Mouse (Mus musculus) myocyte (in vitro differentiated cells): ENCODE data around the gene Lrpap1.

Experiments
- CEBPB ChIP-seq: IDR thresholded peaks from 2 replicates; pipeline ENCODE4 v1.6.1; 2011; ENCODE audit warnings: mild to moderate bottlenecking, moderate library complexity; ENCODE audit not compliant: poor library complexity, insufficient read depth, severe bottlenecking
- E2F4 ChIP-seq: IDR thresholded peaks from one replicate; pipeline ENCODE4 v1.6.1; 2011; ENCODE audit warnings: mild to moderate bottlenecking, control low read depth, moderate library complexity; ENCODE audit not compliant: insufficient read depth
- MAX ChIP-seq: IDR thresholded peaks from one replicate; pipeline ENCODE4 v1.6.1; 2011; ENCODE audit warnings: low read depth, mild to moderate bottlenecking, control low read depth
- MYOD1 ChIP-seq, 3 experiments: IDR thresholded peaks; one replicate each; pipeline ENCODE4 v1.6.1; 2011; ENCODE audit warnings: control low read depth in 2 of 3, low read depth in 2 of 3, mild to moderate bottlenecking in 2 of 3, moderate library complexity in 1 of 3; ENCODE audit not compliant: insufficient read length in 2 of 3, control insufficient read depth in 1 of 3
- POLR2A ChIP-seq: IDR thresholded peaks from one replicate; pipeline ENCODE4 v1.6.1; 2011; ENCODE audit warnings: low read depth, mild to moderate bottlenecking, control low read depth, moderate library complexity; ENCODE audit not compliant: insufficient read length
- POLR2AphosphoS2 ChIP-seq: IDR thresholded peaks from one replicate; pipeline ENCODE4 v1.6.1; 2011; ENCODE audit warnings: low read depth, control low read depth; ENCODE audit not compliant: insufficient read length
- REST ChIP-seq: IDR thresholded peaks from one replicate; pipeline ENCODE4 v1.6.1; 2011; ENCODE audit warnings: mild to moderate bottlenecking, control low read depth, moderate library complexity; ENCODE audit not compliant: insufficient read depth, insufficient read length
- SRF ChIP-seq: IDR thresholded peaks from one replicate; pipeline ENCODE4 v1.6.1; 2011; ENCODE audit warnings: low read depth; ENCODE audit not compliant: control insufficient read depth, insufficient read length
- TCF12 ChIP-seq: IDR thresholded peaks from one replicate; pipeline ENCODE4 v1.6.1; 2011; ENCODE audit warnings: mild to moderate bottlenecking, control low read depth; ENCODE audit not compliant: poor library complexity, insufficient read depth, severe bottlenecking
- TCF3 ChIP-seq: IDR thresholded peaks from one replicate; pipeline ENCODE4 v1.6.1; 2011; ENCODE audit warnings: low read depth, control low read depth; ENCODE audit not compliant: insufficient read length
- USF1 ChIP-seq: IDR thresholded peaks from one replicate; pipeline ENCODE4 v1.6.1; 2011; ENCODE audit warnings: low read depth, mild to moderate bottlenecking, control low read depth, moderate library complexity

DNA sequence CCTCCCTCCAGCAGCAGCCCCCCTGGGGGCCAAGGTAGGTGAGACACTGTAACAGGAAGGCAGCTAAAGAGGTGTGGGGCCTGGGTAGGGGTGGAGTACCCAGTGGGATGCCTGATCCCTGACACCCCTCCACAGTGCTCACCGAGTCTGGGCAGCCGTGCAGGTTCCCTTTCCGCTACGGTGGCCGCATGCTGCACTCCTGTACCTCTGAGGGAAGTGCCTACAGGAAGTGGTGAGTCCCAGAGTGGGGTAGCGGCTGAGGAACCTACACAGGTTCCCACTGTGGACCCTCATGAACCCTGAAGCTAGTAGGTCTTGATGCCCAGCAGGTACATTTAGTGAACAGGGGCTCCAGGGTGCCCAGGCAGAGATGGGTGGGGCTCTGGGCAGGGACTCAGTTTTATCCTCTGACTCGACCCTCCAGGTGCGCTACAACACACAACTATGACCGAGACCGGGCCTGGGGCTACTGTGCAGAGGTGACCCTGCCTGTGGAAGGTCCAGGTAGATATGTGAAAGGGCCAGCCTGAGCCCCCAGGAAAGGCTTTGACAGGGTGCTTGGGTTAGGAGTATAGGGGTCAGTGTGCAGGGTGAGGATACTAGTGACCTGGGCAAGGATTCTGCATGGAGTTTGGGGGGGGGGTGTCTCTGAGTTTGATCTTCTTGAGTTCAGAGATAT lies 63.0 kb downstream of the Lrpap1 start:
- TF ChIP-seq POLR2A = no peak
- no peak for TF ChIP-seq REST
- TF ChIP-seq POLR2AphosphoS2 = no peak
- no peak for TF ChIP-seq TCF3
- TF ChIP-seq MAX = no peak
- TF ChIP-seq USF1 = no peak
- no peak for TF ChIP-seq E2F4
- TF ChIP-seq SRF = no peak
- no peak for TF ChIP-seq MYOD1 (IDR thresholded peaks at IDR 0.05; ENCODE audit: control insufficient read depth in 1 of 3, insufficient read length in 2 of 3, low read depth in 2 of 3)
- no peak for TF ChIP-seq TCF12
- TF ChIP-seq CEBPB = no peak
